Mouse (Mus musculus) liver, embryonic 16.5 days (tissue): Measurements from ENCODE around the gene Cib1. TPM values are rescaled to one million over a fixed set of nuclear protein-coding genes. Genes with fewer than 3 reads are reported as not detected.

Experiments used
- ATAC-seq: fragments of 200-750 bp; cut with Nextera tagmentation; 2 replicates; pipeline ENCODE4 v1.8.0; 2017; ENCODE audit warnings: low read depth, mild to moderate bottlenecking, moderate number of reproducible peaks, moderate library complexity
- H3K27ac ChIP-seq: fragments of 300-500 bp; sonication (generic); 2 replicates; pipeline ENCODE4 v1.5.1; 2014; ENCODE audit warnings: mild to moderate bottlenecking, low read length
- H3K27me3 ChIP-seq: fragments of 300-500 bp; sonication (generic); 2 replicates; pipeline ENCODE4 v1.6.1; 2014; ENCODE audit warnings: low read depth, low read length, mixed read lengths; ENCODE audit not compliant: control insufficient read depth, insufficient read depth
- H3K36me3 ChIP-seq: fragments of 300-500 bp; sonication (generic); 2 replicates; pipeline ENCODE4 v1.6.1; 2014; ENCODE audit warnings: mild to moderate bottlenecking; ENCODE audit not compliant: control insufficient read depth, insufficient read depth
- H3K4me1 ChIP-seq: fragments of 300-500 bp; sonication (generic); 2 replicates; pipeline ENCODE4 v1.6.1; 2014; ENCODE audit warnings: low read depth, low read length, mixed read lengths; ENCODE audit not compliant: control insufficient read depth
- H3K4me2 ChIP-seq: fragments of 300-500 bp; sonication (generic); 2 replicates; pipeline ENCODE4 v1.6.1; 2014; ENCODE audit warnings: low read depth, low read length, mixed read lengths
- H3K4me3 ChIP-seq: fragments of 300-500 bp; sonication (generic); 2 replicates; pipeline ENCODE4 v1.5.1; 2014; ENCODE audit warnings: low read depth, mild to moderate bottlenecking, low read length
- H3K9ac ChIP-seq: fragments of 300-500 bp; sonication (generic); 2 replicates; pipeline ENCODE4 v1.6.1; 2014; ENCODE audit warnings: low read depth, low read length
- H3K9me3 ChIP-seq: fragments of 300-500 bp; sonication (generic); replicated peaks from 2 replicates; pipeline ENCODE4 v1.6.1; 2016; ENCODE audit warnings: low read length; ENCODE audit not compliant: control insufficient read depth
- WGBS: fragments of 180-500 bp; shearing (Covaris S2); extraction: QIAGEN DNeasy Blood & Tissue Kit; methylation state at CpG from one replicate; pipeline ENCODE4 v1.1.7; 2014; ENCODE audit not compliant: insufficient replicate concordance; 5-methylcytosine and 5-hydroxymethylcytosine counted together
- polyA plus RNA-seq: library from polyadenylated mRNA; unstranded; fragments of >200 nt; fragmentation: Nextera tagmentation; extraction: Ambion mirVana; gene quantifications from 2 replicates; pipeline ENCODE4 v1.2.1, GENCODE M21; 2015

Gene Cib1
- polyA plus RNA-seq, 1 experiment from 2014 or later: 77.0 TPM

- H3K4me2 ChIP-seq: 0 out of 2 replicates have a peak overlapping the region, but pooled peaks have one; percentile 16
- no peaks in the 10 kb centered on the region for H3K9me3 ChIP-seq
- no peak overlapping the region for H3K4me3 ChIP-seq
- no peak for ATAC-seq
- no peaks in the 10 kb centered on the region for H3K36me3 ChIP-seq
- H3K9ac ChIP-seq: peak overlapping the region; percentile 35; the same call in 1 of the 2 replicates
- H3K4me1 ChIP-seq: peaks cover 71% of the 10 kb centered on the region
- WGBS: 70% methylated on average over 13 of the region's 13 CpGs
- H3K27ac ChIP-seq: peak overlapping the region; percentile 94
- no peaks in the 10 kb centered on the region for H3K27me3 ChIP-seq
Observed at GRCm38 (mm10) chr7:80193941-80194739, 38.5 kb downstream of the Cib1 start.

DNA sequence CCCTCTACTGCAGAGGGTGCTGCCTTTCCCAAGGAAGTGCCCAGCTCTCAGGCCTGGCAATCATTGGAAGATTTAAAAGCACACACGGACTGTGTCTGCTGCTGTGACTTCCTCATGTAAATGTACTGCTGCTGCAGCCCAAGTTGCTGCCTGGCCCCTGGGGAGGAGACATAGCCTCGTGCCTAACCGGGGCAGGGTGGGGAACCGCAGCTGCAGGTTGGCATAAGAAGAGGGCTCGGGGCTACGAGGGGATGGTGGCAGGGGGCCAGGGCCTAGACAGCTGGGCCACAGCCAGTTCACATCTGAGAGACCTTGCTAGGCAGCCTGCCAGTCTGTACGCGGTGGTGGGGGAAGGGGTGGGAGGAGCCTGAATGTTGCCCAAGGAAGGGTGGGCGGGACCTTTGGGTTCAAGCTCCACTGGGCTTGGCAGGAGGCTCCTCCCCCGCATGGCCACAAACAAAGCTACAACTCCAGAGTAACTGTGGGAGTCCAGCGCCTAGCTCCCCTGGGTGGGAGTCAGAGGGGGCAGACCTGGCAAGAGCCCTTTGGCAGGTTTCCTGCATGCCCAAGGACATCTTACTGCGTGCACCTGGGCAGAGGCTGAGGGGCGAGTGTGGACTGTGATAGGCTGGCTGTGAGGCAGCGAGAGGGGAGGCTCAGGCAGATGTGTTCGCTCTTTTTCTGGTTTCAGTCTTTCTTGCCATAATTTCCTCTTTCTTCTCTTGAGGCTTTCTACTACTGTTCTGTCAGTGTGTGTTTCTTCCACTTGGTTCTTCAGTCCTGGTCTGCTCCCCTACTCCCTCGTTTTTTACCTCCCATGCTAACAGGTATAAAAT lies 40.2 kb downstream of the Cib1 start:
- WGBS: 5% methylated on average over 16 of the region's 16 CpGs
- Histone ChIP-seq H3K4me2 (peak overlapping the region; percentile 87), H3K27ac (peak overlapping the region; percentile 94), H3K27me3 (no peaks in the 10 kb centered on the region), H3K9me3 (no peaks in the 10 kb centered on the region), H3K36me3 (no peaks in the 10 kb centered on the region), H3K4me3 (peak overlapping the region; percentile 60), H3K9ac (peak overlapping the region; percentile 80), H3K4me1 (peaks cover 74% of the 10 kb centered on the region)
- ATAC-seq: peak; percentile 89

- Histone ChIP-seq H3K36me3 (no peaks in the 10 kb centered on the region), H3K27ac (peak overlapping the region; percentile 94), H3K4me2 (no peak overlapping the region), H3K4me3 (no peak overlapping the region), H3K9me3 (no peaks in the 10 kb centered on the region), H3K4me1 (peaks cover 75% of the 10 kb centered on the region), H3K27me3 (no peaks in the 10 kb centered on the region), H3K9ac (peak overlapping the region; percentile 7; the same call in 1 of the 2 replicates)
- WGBS: 14% methylated on average over 5 of the region's 5 CpGs
- peak; percentile 12; the same call in 1 of the 2 replicates for ATAC-seq
Observed at GRCm38 (mm10) chr7:80191455-80191854, 41.2 kb downstream of the Cib1 start.

GRCm38 (mm10) chr7:80189147-80189933 lies 43.3 kb downstream of the Cib1 start:
- no peaks in the 10 kb centered on the region for H3K27me3 ChIP-seq
- no peak overlapping the region for H3K4me3 ChIP-seq
- H3K4me2 ChIP-seq: no peak overlapping the region
- WGBS: 69% methylated on average over 11 of the region's 11 CpGs
- H3K36me3 ChIP-seq: no peaks in the 10 kb centered on the region
- no peaks in the 10 kb centered on the region for H3K9me3 ChIP-seq
- peaks cover 73% of the 10 kb centered on the region for H3K4me1 ChIP-seq
- no peak for ATAC-seq
- H3K9ac ChIP-seq: no peak overlapping the region
- H3K27ac ChIP-seq: no peak overlapping the region

DNA sequence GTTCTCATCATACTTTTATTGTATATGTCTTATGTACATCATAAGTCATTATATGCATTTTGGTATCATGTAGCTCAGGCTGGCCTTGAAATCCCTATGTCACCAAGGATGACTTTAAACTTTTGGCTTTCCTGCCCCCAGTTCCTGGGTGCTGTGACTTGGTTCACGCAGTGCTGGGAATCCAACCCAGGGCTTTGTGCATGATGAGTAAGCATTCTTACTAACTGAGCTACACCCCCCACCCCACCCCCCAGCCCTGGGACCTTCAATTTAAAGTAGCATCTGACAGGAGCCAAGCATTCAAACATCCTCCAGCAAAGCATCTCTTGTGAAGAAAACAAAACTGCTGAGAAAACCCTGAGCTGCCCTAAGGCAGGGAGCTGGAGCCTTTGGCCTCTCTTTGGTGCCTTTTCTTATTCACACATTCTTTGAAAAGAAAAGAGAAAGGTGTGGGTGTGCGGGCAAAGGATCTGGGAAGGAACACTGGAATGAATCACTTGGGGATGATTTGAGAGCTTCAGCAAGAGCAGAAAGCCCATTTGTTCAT lies 44.0 kb downstream of the Cib1 start:
- no peak for ATAC-seq
- no peaks in the 10 kb centered on the region for H3K27me3 ChIP-seq
- peaks cover 66% of the 10 kb centered on the region for H3K4me1 ChIP-seq
- no peaks in the 10 kb centered on the region for H3K9me3 ChIP-seq
- H3K4me2 ChIP-seq: no peak overlapping the region
- no peak overlapping the region for H3K27ac ChIP-seq
- no peak overlapping the region for H3K9ac ChIP-seq
- no peak overlapping the region for H3K4me3 ChIP-seq
- no peaks in the 10 kb centered on the region for H3K36me3 ChIP-seq
- 80% methylated on average over 2 of the region's 2 CpGs for WGBS

DNA sequence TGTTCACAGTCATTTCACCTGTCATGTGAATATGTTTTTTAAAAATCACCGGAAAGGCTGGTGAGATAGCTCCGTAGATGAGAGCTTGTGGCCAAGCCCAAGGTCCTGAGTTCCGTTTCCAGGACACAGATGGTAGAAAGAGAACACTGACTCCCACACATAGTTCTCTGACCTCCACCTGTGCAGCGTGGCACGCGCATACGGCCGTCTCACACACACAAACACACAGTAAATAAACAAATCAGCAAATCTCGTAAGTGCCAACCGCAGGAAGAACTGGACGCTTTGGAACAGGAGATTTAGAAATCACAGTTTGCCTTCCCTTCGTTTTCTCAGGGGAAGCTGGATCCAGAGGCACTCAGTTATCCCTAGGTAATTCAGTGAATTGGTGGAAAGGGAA lies 45.1 kb downstream of the Cib1 start:
- ATAC-seq: no peak
- WGBS: 76% methylated on average over 12 of the region's 12 CpGs
- H3K36me3 ChIP-seq: no peaks in the 10 kb centered on the region
- no peaks in the 10 kb centered on the region for H3K9me3 ChIP-seq
- H3K27me3 ChIP-seq: no peaks in the 10 kb centered on the region
- peaks cover 56% of the 10 kb centered on the region for H3K4me1 ChIP-seq
- peak overlapping the region; percentile 72 for H3K4me3 ChIP-seq
- H3K27ac ChIP-seq: no peak overlapping the region
- peak overlapping the region; percentile 89 for H3K4me2 ChIP-seq
- peak overlapping the region; percentile 84 for H3K9ac ChIP-seq

GRCm38 (mm10) chr7:80186531-80187296 lies 45.9 kb downstream of the Cib1 start, which contains the start of gene Sema4b:
TSS of gene Sema4b (plus strand) at chr7:80186841.
- H3K4me2 ChIP-seq: peak within 1 kb of the TSS; percentile 89
- peak within 1 kb of the TSS; percentile 84 for H3K9ac ChIP-seq
- H3K36me3 ChIP-seq: no peaks in the 10 kb centered on the region
- no peaks in the 10 kb centered on the region for H3K9me3 ChIP-seq
- peaks cover 51% of the 10 kb centered on the region for H3K4me1 ChIP-seq
- WGBS: 3% methylated on average over 50 of the region's 51 CpGs
- peak within 1 kb of the TSS; percentile 92 for H3K27ac ChIP-seq
- peak within 1 kb of the TSS; percentile 72 for H3K4me3 ChIP-seq
- no peaks in the 10 kb centered on the region for H3K27me3 ChIP-seq
- ATAC-seq: peak; percentile 73

GRCm38 (mm10) chr7:80186021-80186420 lies 46.6 kb downstream of the Cib1 start:
- peak; percentile 83 for ATAC-seq
- peak overlapping the region; percentile 92 for H3K27ac ChIP-seq
- H3K9me3 ChIP-seq: no peaks in the 10 kb centered on the region
- 6% methylated on average over 8 of the region's 8 CpGs for WGBS
- no peaks in the 10 kb centered on the region for H3K27me3 ChIP-seq
- peak overlapping the region; percentile 89 for H3K4me2 ChIP-seq
- peak overlapping the region; percentile 72 for H3K4me3 ChIP-seq
- H3K4me1 ChIP-seq: peaks cover 47% of the 10 kb centered on the region
- no peaks in the 10 kb centered on the region for H3K36me3 ChIP-seq
- H3K9ac ChIP-seq: peak overlapping the region; percentile 84
